Mouse (Mus musculus): Measurements from ENCODE around the gene Mov10.

DNA sequence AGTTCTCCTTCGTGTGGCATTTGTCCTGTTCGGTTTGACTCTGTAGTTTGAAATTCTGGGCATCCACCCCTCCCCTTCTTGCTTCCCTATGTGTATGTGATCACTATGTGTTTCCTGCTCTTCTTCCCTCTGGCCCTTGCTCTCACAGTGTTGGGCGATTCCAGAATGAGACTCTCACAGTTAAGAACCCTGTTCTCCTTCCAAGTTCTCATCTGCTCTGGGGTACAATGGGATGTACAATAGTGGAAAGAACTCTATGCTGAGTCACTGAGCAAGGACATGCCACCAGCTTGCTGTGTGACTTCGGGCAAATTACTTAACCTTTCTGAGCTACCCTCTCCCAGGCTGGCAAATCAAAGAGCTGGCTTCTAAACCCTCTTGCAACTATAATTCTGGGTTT lies 50.6 kb downstream of the Mov10 start:
- no peak for TF ChIP-seq CTCF (IDR thresholded peaks at IDR 0.05; ENCODE audit: extremely low read depth, insufficient read length, insufficient replicate concordance, low read depth, low read length)
- TF ChIP-seq POLR2A (IDR thresholded peaks at IDR 0.05; ENCODE audit: low read depth, low read length) = no peak
